ENCODE assay signal across 12 mouse cellular contexts in genomic region chr1:23842629-23843028, GRCm38 (mm10).
"Had no signal": no experiment of that assay in that cellular context is flagged by ENCODE, and none has a peak within 500 bp of the region (broad histone marks: within the 10 kb centered on the region; RNA-seq: fewer than 3 reads in every experiment).

No protein-coding gene starts in this region.

- DNase-seq: kidney, adult 2 months; kidney, postnatal 14 days; lung, adult 2 months; lung, postnatal 36 days; right cerebral cortex, postnatal 14 days; thymus, postnatal 4 days had no signal

- H3K4me1 ChIP-seq: kidney, embryonic 15.5 days; limb, embryonic 10.5 days; liver, embryonic 15.5 days had no signal

- H3K9me3 ChIP-seq: kidney, embryonic 15.5 days; limb, embryonic 10.5 days; liver, embryonic 15.5 days had no signal

- H3K9ac ChIP-seq: kidney, embryonic 15.5 days; liver, embryonic 15.5 days had no signal

- H3K4me3 ChIP-seq: kidney, embryonic 15.5 days; limb, embryonic 10.5 days; liver, embryonic 15.5 days had no signal

- H3K4me2 ChIP-seq: kidney, embryonic 15.5 days; liver, embryonic 11.5 days; liver, embryonic 15.5 days had no signal

- ATAC-seq: lung, postnatal 0 days had no signal

- H3K27me3 ChIP-seq: kidney, embryonic 15.5 days; liver, embryonic 15.5 days had no signal

- H3K27ac ChIP-seq: kidney, embryonic 15.5 days; limb, embryonic 10.5 days; liver, embryonic 15.5 days; stomach, postnatal 0 days had no signal
